Mouse (Mus musculus) pancreas, adult 10 weeks (tissue): ENCODE data around the gene Fut9. TPM values are rescaled to one million over a fixed set of nuclear protein-coding genes. Genes with fewer than 3 reads are reported as not detected.

ENCODE experiments used
- polyA plus RNA-seq: library from polyadenylated mRNA; stranded (reverse); fragments of 350-450 nt; fragmentation: Illumina TruSeq; extraction: RNeasy Lipid Tissue Mini Kit (QIAGEN cat#74804); gene quantifications from one replicate; pipeline ENCODE4 v1.2.3, GENCODE M21; 2015; ENCODE audit warnings: low read depth, low replicate concordance; ENCODE audit not compliant: insufficient read depth

Gene Fut9
- polyA plus RNA-seq = not detected

GRCm38 (mm10) chr4:25799476-25800283, at the start of gene Fut9:
Gene Fut9, minus strand, starts transcription at chr4:25800244.

